Mouse (Mus musculus): ENCODE results near the gene Zfand6.

Zfand6 gene

DNA sequence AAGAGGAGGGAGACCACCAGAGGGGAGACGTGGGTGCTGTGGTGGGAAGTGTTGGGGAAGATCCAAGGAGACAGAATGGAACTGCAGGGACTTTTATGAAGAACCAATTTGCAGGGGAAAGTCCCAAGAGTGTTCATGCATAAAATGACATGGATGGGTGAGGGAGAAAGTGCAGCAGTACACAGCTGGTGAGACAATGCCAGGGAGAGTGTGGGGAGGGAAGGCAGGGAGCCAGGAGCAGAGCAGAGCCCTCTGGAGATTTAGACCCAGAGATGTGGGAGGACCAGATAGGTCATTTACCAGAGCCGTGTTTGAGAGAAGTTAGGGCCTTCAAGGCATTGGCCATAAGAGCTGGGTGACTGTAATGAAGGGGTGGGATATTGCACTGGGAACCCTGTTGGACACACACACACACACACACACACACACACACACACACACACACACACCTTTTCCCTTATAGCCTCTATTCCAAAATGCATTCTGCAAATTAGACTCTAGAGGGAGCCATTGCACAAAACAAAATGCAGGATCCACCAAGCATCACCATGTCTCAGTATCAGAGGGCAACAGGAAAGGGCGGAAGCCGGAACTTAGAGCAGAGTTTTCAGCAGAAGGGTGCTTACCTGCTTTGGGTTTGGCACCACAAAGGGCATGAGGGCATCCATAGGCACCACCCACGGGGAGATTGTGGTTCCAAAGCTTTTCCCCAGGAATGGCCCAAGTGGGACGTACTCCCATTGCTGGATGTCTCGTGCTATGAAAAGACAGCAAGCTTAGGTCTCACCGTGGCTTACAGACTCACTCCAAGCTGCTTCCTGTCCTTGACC, 95.5 kb downstream of the Zfand6 start:
- CTCF ChIA-PET, result interaction anchor here (0.7 to 0.9 kb wide), 2 partner anchors 40 to 189 kb away, joined by 3 to 10 read pairs; no protein-coding TSS in a partner anchor

DNA sequence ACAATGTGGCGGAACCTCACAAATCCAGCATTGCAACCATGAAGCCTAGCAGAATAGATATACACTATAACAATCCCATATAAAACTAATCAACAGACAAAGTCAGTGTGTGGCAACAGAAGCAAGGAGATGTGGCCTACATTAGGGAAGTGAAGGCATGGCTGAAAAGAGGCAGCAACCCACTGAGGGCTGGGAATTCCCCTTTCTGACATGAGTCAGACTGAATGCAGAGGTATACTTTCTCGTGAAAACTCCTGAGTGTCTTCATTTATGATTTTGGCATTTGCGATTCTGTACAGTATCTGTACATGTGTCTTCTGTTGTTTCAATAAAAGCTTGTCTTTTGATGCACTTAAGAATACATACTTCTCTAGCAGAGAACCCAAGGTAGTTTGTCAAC, 98.4 kb downstream of the Zfand6 start:
- CTCF ChIA-PET, result interaction anchor here (0.7 kb wide), 1 partner anchor 55 kb away, joined by 3 read pairs; no protein-coding TSS in a partner anchor

DNA sequence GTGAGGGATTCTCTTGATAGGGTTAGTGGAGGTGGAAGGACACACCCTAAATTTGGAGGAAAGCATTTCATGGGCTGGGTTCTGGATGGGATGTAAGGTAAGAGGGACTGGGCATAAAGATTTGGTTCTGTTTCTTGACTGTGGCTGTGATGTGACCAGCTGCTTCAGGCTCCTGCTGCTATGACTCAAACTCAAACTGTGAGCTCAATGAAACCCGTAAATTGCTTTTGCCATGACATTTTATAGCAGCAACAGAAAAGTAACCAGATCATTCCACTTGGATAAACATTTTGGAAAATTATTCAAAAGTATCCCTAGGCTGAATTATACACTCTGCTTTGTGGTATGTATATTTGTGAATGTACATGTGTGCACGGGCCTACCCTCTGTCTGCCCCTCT, 99.1 kb downstream of the Zfand6 start:
- CTCF ChIA-PET, result no interaction called here

DNA sequence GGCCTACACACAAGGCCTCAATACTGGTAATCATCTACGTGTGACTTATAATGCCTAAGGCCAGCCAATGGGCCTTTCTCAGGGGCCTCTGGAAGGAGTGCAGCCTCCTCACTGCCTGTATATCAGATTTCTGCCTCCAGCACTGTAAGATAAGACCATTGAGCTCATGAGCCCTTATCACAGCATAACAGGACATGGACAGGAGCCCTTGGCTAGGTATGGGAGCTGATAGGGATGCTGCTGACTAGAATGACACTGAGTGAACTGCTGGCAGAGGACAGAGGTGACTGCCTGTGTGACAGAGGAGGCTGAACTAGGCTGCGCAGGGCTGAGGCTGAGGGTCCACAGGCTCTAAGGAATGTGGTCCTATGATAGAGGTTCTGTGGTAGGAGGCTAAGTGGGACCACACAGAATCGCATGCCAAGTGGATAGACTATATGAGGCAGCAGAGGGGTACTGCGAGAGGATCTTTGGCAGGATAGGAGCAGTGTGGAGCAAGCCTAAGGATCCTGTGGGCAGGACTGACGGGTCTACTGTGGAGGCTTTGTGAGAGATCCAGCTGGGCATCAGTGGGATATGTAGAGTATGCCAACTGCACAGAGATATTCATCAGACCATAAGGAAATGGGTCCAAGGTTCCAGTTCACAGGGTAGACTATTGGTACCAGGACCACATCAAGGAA, 102.5 kb downstream of the Zfand6 start:
- CTCF ChIA-PET, result no interaction called here

DNA sequence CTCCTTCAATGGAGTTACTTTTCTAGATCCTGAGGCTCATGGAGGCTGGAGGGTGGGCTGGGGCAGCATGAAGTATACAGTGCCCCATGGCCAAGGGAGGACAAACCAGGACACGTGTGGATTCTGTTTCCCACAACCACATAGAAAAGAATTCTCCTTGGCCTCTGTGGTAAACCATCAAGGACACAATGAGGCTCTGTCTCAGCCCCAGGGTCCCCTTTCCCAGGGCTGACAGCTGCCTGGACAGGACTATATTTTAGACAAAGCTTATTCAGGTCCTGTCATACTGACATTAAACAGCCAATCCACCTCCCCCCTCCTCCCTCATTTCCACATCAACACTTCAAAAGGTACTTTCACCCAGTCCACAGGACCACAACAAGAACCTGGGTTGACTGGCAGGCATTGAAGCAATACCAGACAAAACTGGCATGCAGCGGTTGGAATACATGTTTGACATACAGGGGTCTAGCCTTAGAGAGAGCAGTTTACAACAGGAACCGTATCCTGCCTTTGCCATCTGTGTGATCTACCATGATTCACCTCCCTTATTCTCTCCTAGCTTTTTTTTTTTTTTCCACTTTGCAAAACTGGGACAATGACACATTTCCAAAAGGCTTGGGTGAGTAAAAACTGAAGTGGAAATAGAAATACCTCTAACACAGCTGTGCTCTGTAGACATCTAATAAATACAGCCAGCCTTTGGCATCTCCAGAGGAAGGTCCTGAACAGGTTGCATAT, 103.2 kb downstream of the Zfand6 start:
- CTCF ChIA-PET, result interaction anchor here (0.6 kb wide), 1 partner anchor 21 kb away, joined by 5 read pairs; no protein-coding TSS in a partner anchor

DNA sequence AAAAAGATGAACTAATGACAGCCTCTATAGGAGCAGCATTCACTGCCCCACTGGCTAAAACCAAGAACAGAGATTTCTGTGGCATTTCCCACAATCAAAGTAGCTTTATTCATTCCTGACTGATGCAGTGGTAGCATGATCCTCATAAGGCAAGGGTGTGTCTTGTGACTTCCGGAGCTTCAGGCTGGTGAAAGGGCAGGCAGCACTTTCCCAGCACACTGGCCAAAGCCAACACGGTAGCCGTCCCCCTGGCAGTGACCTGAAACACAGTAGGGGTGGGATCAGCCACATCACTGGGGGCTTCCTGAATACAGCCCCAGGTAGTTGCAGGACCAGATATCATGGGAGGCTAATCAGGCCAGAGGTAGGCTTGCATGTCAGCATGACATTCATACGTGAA, 104.7 kb downstream of the Zfand6 start:
- CTCF ChIA-PET, result no interaction called here

DNA sequence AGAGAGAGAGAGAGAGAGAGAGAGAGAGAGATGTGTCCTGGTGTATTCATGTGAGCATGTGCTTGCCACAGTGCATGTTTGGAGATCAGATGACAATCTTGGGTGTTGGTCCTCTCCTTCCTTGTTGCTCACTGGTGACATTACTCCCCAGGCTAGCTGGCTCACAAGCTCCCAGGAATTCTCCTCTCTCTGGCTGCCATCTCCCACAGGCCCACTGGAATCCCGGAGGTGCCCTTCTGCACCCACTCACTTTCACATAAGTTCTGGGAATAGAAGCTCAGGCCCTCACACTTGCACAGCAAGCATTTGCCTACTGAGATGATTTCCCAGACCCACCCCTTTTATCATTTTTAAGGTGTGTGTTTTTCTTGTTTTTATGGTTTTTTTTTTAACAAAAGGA, 110.0 kb downstream of the Zfand6 start:
- CTCF ChIA-PET, result no interaction called here

DNA sequence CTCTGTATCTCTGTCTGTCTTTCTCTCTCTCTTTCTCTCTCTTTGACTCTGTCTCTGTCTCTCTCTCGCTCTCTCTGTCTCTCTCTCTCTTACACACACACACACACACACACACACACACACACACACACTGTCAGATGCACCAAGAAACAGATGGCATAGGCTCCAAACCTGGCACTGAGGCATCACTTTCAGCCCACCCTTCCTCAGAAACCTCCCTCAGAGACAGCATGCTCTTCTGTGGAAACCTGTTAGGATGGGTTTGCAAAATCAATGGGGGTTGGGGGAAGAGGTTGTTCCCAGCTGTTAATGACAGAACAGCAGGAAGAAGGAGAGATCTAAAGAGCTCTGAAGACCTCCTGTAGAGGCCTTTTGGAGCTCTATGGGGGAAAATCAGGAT, 110.9 kb downstream of the Zfand6 start:
- CTCF ChIA-PET, result no interaction called here

DNA sequence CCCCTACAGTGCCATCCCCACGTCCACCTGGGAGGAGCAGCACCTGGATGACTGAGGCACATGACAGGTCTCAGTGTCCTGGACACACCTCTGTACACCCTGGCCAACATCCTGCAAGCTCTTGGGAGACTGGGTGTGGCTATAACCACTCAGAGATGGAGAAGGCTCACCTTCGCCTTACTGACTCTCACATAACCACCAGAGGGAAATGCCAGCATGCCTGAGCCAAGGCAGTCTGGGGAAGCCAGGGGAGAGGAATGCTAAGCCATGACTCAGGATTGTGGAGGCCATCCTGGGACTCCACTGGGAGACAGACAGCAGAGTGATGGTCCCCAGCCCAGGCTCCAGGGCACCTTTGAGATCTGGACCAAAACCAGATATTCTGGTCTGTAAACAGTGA, 112.7 kb downstream of the Zfand6 start:
- CTCF ChIA-PET, result no interaction called here

DNA sequence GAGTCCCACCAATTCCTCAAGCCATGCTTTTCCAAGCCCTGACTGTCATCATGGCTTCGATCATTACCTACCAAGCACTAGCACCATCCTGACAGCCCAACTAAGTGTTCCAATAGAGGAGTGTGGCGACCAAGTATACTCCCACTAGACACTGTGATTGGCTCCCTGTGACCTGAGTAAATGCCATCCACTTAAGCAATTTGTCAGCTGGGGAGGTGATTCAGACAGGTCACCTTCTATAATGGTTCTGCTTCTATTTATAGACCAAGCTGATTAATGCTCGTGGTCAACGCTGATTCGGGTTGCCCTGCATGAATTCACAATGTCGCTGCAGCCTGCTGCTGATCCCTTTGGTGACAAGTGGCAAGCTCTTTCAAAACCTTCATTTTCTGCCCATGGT, 123.6 kb downstream of the Zfand6 start:
- CTCF ChIA-PET, result no interaction called here

DNA sequence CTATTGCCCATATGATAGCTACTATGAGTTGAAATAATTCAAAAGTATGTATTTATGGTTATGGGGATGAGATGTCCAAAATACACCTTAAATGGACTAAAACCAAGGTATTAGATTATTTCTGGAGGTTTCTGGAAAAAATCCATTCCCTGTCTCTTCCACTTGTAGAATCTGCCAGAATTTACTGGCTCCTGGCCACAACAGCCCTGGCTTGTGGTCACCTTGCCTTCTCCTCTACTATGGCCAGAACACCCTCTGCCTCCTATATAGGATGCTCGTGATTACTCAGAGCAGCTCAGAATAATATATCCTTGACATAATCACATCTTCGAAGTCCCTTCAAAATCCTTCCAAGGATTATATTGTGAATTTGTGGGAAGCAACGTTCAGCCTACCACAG, 125.5 kb downstream of the Zfand6 start:
- CTCF ChIA-PET, result no interaction called here

All from spleen, embryonic (tissue).